Mouse (Mus musculus) intestine, embryonic 14.5 days (tissue): ENCODE data around the gene Rbsn. TPM values are rescaled to one million over a fixed set of nuclear protein-coding genes. Genes with fewer than 3 reads are reported as not detected.

Experiments used
- ATAC-seq: fragments of 200-750 bp; cut with Nextera tagmentation; replicated peaks from 2 replicates; pipeline ENCODE4 v1.8.0; 2017; ENCODE audit warnings: low read depth, moderate number of reproducible peaks, moderate TSS enrichment, moderate library complexity; ENCODE audit not compliant: low FRiP score, low TSS enrichment
- DNase-seq: peaks from one replicate; pipeline ENCODE4 v3.0.0-alpha.2; 2018; ENCODE audit warnings: low spot score
- H3K27ac ChIP-seq: fragments of 300-500 bp; sonication (generic); 2 replicates; pipeline ENCODE4 v1.5.1; 2014; ENCODE audit warnings: low read depth, mild to moderate bottlenecking, control low read depth
- H3K27me3 ChIP-seq: fragments of 300-500 bp; sonication (generic); replicated peaks from 2 replicates; pipeline ENCODE4 v1.6.1; 2014; ENCODE audit warnings: low read length, control low read depth; ENCODE audit not compliant: control insufficient read depth, insufficient read depth
- H3K36me3 ChIP-seq: fragments of 300-500 bp; sonication (generic); 2 replicates; pipeline ENCODE4 v1.6.1; 2014; ENCODE audit warnings: low read length, control low read depth; ENCODE audit not compliant: control insufficient read depth, insufficient read depth
- H3K4me1 ChIP-seq: fragments of 300-500 bp; sonication (generic); replicated peaks from 2 replicates; pipeline ENCODE4 v1.6.1; 2014; ENCODE audit warnings: low read length, control low read depth, mixed read lengths; ENCODE audit not compliant: control insufficient read depth, insufficient read depth
- H3K4me2 ChIP-seq: fragments of 300-500 bp; sonication (generic); 2 replicates; pipeline ENCODE4 v1.6.1; 2014; ENCODE audit warnings: low read length
- H3K4me3 ChIP-seq: fragments of 300-500 bp; sonication (generic); 2 replicates; pipeline ENCODE4 v1.5.1; 2014; ENCODE audit warnings: low read depth, low read length, control low read depth, mixed read lengths
- H3K9ac ChIP-seq: fragments of 300-500 bp; sonication (generic); 2 replicates; pipeline ENCODE4 v1.6.1; 2014; ENCODE audit warnings: mild to moderate bottlenecking, low read length
- H3K9me3 ChIP-seq: fragments of 300-500 bp; sonication (generic); 2 replicates; pipeline ENCODE4 v1.6.1; 2016; ENCODE audit warnings: low read length, control low read depth; ENCODE audit not compliant: control insufficient read depth
- WGBS: fragments of 180-500 bp; shearing (Covaris S2); extraction: QIAGEN DNeasy Blood & Tissue Kit; methylation state at CpG from one replicate; pipeline ENCODE4 v1.1.7; 2014; 5-methylcytosine and 5-hydroxymethylcytosine counted together
- polyA plus RNA-seq: library from polyadenylated mRNA; unstranded; fragments of >200 nt; fragmentation: Nextera tagmentation; extraction: Ambion mirVana; gene quantifications from 2 replicates; pipeline ENCODE4 v1.2.1, GENCODE M21; 2014

The Rbsn gene
- polyA plus RNA-seq, 1 experiment from 2014 or later, result 19.7 TPM

DNA sequence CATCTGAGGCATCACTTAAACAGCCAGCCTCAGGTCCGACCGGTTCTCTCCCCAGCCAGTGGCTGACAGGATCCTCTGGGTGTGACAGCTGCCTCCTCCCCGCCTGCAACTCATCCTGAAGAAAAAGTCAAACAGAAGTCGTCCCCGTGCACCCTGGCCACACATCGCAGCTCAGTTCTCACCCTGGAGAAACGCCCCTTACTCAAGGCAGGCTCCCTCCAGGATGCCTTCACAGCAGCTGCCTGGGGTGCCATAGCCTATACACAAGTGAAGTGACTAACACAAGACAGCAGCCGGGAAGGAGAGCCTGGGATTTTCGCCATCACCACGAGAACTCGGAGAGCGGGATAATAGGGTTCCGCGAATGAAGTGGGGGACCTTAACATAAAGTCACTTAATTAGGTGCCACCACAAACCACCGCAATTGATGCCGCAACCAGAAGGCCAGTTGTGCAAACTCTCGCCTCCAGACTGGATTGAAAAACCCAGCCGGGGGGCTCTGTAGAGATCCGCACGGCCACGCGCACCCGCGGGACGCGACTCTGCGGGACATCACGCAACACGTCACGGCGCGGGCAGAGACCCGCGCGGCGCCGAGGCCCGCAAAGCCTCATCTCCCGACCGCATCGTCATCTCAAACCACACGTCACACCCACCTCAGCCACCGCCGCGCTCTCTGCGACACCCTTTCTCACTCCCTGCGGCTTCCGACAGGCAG lies 511 bp downstream of the Rbsn start:
- Histone ChIP-seq H3K36me3 (peaks cover 22% of the 10 kb centered on the region), H3K27me3 (no peaks in the 10 kb centered on the region), H3K4me3 (peak overlapping the region; percentile 100), H3K4me2 (peak overlapping the region; percentile 98), H3K9me3 (no peaks in the 10 kb centered on the region), H3K27ac (peak overlapping the region; percentile 76), H3K9ac (peak overlapping the region; percentile 93), H3K4me1 (peaks cover 8% of the 10 kb centered on the region; the same call in 1 of the 2 replicates)
- WGBS, result under 1% methylated on average over 45 of the region's 48 CpGs
- DNase-seq (no peak), ATAC-seq (peak; percentile 67)

DNA sequence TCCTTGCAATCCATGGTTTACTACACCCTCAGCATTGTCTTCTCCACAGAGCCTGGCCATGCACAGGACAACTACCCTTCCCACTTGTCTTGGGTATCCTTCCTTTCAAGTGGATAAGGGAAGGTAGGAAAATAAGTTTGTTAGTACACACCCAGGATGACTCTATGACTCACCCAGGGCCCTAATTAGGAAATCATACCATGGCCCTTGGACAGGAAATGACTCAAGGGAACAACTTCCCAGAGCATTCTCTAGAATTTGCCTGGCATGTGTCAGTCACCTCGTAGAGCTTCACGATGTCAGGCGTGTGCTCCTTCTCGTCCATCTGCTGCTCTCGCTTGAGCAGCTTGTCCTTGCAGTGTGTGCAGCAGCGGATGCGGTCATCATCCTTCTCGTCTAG lies 15.3 kb downstream of the Rbsn start:
- DNase-seq (no peak), ATAC-seq (no peak)
- no peaks in the 10 kb centered on the region for H3K27me3 ChIP-seq
- H3K36me3 ChIP-seq, result peaks cover 76% of the 10 kb centered on the region
- WGBS, result 88% methylated on average over 8 of the region's 8 CpGs
- no peaks in the 10 kb centered on the region for H3K4me1 ChIP-seq
- H3K27ac ChIP-seq, result no peak overlapping the region
- H3K4me3 ChIP-seq, result no peak overlapping the region
- no peak overlapping the region for H3K4me2 ChIP-seq
- H3K9me3 ChIP-seq, result no peaks in the 10 kb centered on the region
- no peak overlapping the region for H3K9ac ChIP-seq

DNA sequence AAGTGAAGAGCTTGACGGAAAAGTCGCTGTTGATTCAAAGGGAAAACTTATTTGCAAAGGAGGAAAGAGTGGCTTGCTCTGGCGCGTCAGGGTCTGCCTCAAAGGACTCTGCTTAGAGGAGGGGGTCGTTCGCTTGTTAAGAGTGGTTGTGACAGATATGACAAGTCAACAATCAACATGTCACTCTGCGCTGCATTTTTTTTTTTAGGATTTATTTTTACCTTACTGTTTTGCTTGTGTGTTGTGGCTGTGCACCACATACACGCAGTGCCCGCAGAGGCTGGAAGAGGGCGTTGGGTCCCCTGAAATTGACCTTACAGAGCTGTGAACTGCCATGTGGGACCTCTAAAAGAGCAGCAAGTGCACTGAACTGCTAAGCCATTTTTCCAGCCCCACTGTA lies 30.5 kb downstream of the Rbsn start:
- peak; percentile 56 for ATAC-seq
- WGBS, result 5% methylated on average over 10 of the region's 10 CpGs
- H3K9me3 ChIP-seq, result 0 out of 2 replicates have a peak, but pooled peaks cover under 1% of the 10 kb centered on the region
- H3K27ac ChIP-seq, result no peak overlapping the region
- H3K4me1 ChIP-seq, result peaks cover 9% of the 10 kb centered on the region
- peak overlapping the region; percentile 96 for H3K4me3 ChIP-seq
- peak overlapping the region; percentile 75 for H3K4me2 ChIP-seq
- DNase-seq, result peak; percentile 65
- no peaks in the 10 kb centered on the region for H3K27me3 ChIP-seq
- H3K36me3 ChIP-seq, result peaks cover 34% of the 10 kb centered on the region
- H3K9ac ChIP-seq, result peak overlapping the region; percentile 78

DNA sequence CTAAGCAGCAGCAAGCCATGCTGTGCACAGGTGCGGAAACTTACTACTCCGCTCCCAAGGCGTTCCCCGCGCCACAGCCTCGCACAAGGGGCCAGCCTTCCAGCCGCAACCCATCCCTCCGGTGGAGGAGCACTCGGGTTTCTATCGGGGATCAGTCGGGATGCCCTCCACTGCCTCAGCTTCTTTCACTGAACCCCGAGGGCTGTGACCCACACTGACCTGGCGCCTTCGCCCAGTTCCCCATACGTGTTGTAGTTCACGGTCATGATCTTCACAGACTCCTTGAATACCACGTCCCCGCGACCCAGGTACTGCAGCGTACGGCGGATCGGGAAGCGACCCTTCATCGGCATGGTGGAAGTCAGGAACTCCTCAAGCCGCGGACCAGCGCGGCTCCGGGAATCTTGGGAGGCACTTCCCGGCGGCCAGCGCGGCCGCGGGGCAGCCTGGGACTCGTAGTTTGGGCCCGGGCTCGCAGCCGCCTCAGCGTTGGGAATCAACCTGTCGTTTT lies 31.0 kb downstream of the Rbsn start, which contains the start of gene Mrps25:
TSS of gene Mrps25 (minus strand) at position 413 of the 511 bp plus-strand sequence.
- under 1% methylated on average over 42 of the region's 42 CpGs for WGBS
- ATAC-seq, result peak; percentile 92

DNA sequence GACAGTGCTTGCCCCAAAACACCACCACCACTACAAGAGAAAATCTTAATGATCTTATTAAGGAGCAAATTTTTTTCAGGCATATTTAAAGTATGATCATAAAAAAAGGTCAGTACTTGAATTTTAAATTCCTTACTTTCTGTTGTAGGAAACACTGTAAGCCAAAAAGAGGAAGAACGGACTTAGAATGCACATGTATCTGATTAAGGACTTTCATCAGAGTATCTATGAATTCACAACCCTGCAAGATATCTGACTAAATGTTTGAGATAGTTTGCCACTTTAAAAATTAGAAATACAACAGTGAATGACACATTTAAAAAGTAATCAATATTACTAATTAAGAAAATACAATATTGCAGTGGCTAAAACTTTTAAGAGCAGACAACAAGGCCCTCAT lies 38.3 kb downstream of the Rbsn start:
- H3K36me3 ChIP-seq, result peaks cover 62% of the 10 kb centered on the region

More for the DNA sequence above, 31.0 kb downstream of the Rbsn start, which contains the start of gene Mrps25:
- Histone ChIP-seq H3K27ac (no peak within 1 kb of the TSS), H3K27me3 (no peaks in the 10 kb centered on the region), H3K9me3 (0 out of 2 replicates have a peak, but pooled peaks cover 3% of the 10 kb centered on the region), H3K4me2 (peak within 1 kb of the TSS; percentile 75), H3K4me3 (peak within 1 kb of the TSS; percentile 96), H3K9ac (peak within 1 kb of the TSS; percentile 78), H3K4me1 (peaks cover 9% of the 10 kb centered on the region), H3K36me3 (peaks cover 34% of the 10 kb centered on the region)
- peak; percentile 86 for DNase-seq

DNA sequence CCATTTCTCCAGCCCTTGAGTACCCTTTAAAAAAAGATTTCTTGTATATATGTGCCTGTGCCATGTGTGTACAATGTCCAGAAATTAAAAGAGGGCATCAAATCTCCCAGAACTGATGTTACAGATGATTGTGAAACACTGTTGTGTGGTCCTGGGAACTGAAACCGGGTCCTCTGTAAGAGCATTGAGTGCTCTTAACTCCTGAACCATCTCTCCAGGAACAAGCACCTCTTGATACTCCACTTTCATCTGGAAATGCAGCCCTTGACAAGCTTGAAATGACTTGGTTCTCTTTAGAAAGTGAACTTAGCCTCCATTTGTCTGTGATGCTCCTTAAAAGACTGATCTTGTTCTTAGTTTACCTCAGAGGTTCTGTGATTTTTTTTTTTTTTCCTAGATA lies 52.0 kb downstream of the Rbsn start:
- Histone ChIP-seq H3K27me3 (no peaks in the 10 kb centered on the region), H3K27ac (no peak overlapping the region), H3K4me2 (no peak overlapping the region), H3K4me3 (no peak overlapping the region), H3K9me3 (no peaks in the 10 kb centered on the region), H3K36me3 (peaks cover 97% of the 10 kb centered on the region), H3K9ac (no peak overlapping the region), H3K4me1 (no peaks in the 10 kb centered on the region)
- DNase-seq, result no peak
- ATAC-seq, result no peak
- 95% methylated on average over 1 of the region's 1 CpGs for WGBS

More for the DNA sequence above, 38.3 kb downstream of the Rbsn start:
- no peaks in the 10 kb centered on the region for H3K27me3 ChIP-seq
- H3K4me1 ChIP-seq, result no peaks in the 10 kb centered on the region
- DNase-seq (no peak), ATAC-seq (no peak)
- WGBS, result 98% methylated on average over 1 of the region's 1 CpGs
- no peak overlapping the region for H3K4me2 ChIP-seq
- H3K9ac ChIP-seq, result no peak overlapping the region
- H3K9me3 ChIP-seq, result 0 out of 2 replicates have a peak, but pooled peaks cover 3% of the 10 kb centered on the region
- no peak overlapping the region for H3K4me3 ChIP-seq
- H3K27ac ChIP-seq, result no peak overlapping the region

DNA sequence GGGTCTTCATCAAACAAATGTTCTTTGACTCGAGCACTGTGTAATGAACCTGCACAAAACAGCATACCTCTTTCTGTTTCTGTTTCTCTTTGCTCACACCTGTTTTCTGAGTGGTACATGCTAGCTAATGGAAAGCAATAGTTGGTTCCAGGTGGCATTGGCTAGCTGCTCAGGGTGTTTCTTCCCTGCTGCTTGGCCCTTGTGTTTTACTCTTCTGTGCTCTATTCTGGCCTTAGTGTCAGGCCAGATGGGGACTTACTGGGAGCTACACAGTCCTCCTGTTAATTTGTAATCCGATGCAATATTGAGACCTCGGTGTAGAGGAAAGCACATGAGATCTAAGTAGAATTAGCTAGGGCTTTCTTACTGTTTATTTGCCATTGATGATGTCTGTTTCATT lies 55.9 kb downstream of the Rbsn start:
- Histone ChIP-seq H3K4me1 (no peaks in the 10 kb centered on the region), H3K36me3 (peaks cover 100% of the 10 kb centered on the region), H3K4me2 (no peak overlapping the region), H3K4me3 (no peak overlapping the region), H3K27me3 (no peaks in the 10 kb centered on the region), H3K27ac (no peak overlapping the region), H3K9ac (no peak overlapping the region), H3K9me3 (no peaks in the 10 kb centered on the region)
- no peak for DNase-seq
- no peak for ATAC-seq
- 97% methylated on average over 3 of the region's 3 CpGs for WGBS

DNA sequence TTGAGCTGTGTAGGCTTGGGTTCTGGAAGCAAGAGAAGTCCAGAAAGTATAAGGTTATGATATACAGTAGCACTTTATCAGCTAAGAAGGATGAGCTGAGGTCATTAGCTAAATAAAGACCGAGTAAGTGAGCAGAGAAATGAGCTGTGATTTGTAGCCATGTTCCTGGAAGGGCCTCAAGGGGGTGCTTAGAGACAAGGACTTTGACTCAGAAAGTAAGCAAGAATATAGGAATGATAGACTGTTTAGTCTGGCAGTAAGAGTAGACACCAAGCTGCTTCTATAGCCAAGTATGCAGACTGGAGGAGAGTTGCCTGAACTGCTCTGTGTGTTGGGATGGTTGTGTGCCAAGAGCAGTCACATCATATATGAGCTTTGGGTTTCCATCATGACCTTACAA lies 61.0 kb downstream of the Rbsn start:
- Histone ChIP-seq H3K9ac (no peak overlapping the region), H3K4me2 (no peak overlapping the region), H3K27ac (no peak overlapping the region), H3K4me3 (no peak overlapping the region), H3K4me1 (no peaks in the 10 kb centered on the region), H3K9me3 (no peaks in the 10 kb centered on the region), H3K36me3 (peaks cover 87% of the 10 kb centered on the region), H3K27me3 (no peaks in the 10 kb centered on the region)
- 52% methylated on average over 1 of the region's 1 CpGs for WGBS
- DNase-seq (no peak), ATAC-seq (no peak)
